Mouse (Mus musculus) spleen, adult 12 weeks (tissue): ENCODE data around the gene Pkd1.

Experiments used
- DNase-seq: peaks from one replicate; pipeline ENCODE4 v3.0.0; 2022; ENCODE audit warnings: low spot score

The Pkd1 gene

DNA sequence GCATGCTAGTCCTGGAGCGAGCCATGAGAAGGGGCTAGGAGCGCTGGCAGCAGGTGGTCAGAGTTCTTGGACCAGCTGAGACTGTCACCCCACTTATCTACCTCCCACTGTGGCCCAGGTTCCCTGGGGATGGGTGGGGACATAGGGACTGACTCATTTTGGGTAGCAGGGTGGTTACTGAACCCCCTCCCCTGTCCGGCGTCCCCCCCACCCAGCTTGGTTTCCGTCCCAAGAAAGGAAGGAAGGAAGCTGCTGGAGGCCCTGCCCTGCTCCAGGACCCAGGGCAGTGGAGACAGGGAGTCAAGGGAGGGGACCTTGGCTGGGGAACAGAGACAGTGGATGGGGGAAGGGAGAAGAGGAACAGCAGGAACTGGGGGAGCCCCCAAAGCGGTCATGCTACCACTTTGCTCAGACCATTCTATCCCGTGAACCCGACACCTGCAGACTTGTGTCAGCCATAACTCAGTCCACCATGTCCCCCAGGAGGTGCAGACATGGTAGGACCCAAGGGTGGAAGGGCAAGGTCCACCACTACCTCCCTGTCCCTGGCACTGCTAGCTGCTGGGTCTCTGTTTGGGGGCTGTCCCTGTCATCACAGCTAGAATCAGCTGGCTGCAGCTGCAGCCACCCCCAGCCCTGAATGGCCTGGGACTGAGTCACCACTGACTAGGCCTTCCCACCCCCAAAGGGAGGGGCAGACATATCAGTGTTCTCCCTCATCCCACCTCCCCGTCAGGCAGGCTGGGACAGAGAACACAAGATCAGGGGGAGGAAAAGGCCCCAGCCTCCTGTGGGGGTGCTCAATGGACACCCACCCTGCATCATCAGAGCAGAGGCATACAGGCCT, 95.5 kb downstream of the Pkd1 start:
- no peak for DNase-seq

GRCm38 (mm10) chr17:24645916-24646315, 96.3 kb downstream of the Pkd1 start:
- DNase-seq: no peak
